Mouse (Mus musculus) liver, postnatal 0 days (tissue): ENCODE data around the gene Ssc4d. TPM values are rescaled to one million over a fixed set of nuclear protein-coding genes. Genes with fewer than 3 reads are reported as not detected.
A peak's percentile ranks its signal among the peaks of the same experiment; 100 is the strongest.

Experiments used
- ATAC-seq: fragments of 200-750 bp; cut with Nextera tagmentation; 2 replicates; pipeline ENCODE4 v1.8.0; 2017; ENCODE audit warnings: mild to moderate bottlenecking, moderate library complexity
- DNase-seq: peaks from one replicate; pipeline ENCODE4 v3.0.0-alpha.2; 2016
- H3K27ac ChIP-seq: fragments of 300-500 bp; sonication (generic); 2 replicates; pipeline ENCODE4 v1.5.1; 2014; ENCODE audit warnings: antibody characterized with exemption, moderate library complexity, mild to moderate bottlenecking, low read depth
- H3K27me3 ChIP-seq: fragments of 300-500 bp; sonication (generic); 2 replicates; pipeline ENCODE4 v1.6.1; 2014; ENCODE audit warnings: low read length, control low read depth, mixed read lengths; ENCODE audit not compliant: insufficient read depth
- H3K36me3 ChIP-seq: fragments of 300-500 bp; sonication (generic); replicated peaks from 2 replicates; pipeline ENCODE4 v1.6.1; 2014; ENCODE audit warnings: mild to moderate bottlenecking, control low read depth, low read length, moderate library complexity, mixed read lengths; ENCODE audit not compliant: insufficient read depth
- H3K4me1 ChIP-seq: fragments of 300-500 bp; sonication (generic); 2 replicates; pipeline ENCODE4 v1.6.1; 2014; ENCODE audit warnings: antibody characterized with exemption, mild to moderate bottlenecking, control low read depth; ENCODE audit not compliant: insufficient read depth
- H3K4me2 ChIP-seq: fragments of 300-500 bp; sonication (generic); 2 replicates; pipeline ENCODE4 v1.6.1; 2014; ENCODE audit warnings: low read depth, mild to moderate bottlenecking, low read length, moderate library complexity, mixed read lengths
- H3K4me3 ChIP-seq: fragments of 300-500 bp; sonication (generic); 2 replicates; pipeline ENCODE4 v1.5.1; 2014; ENCODE audit warnings: low read depth, low read length
- H3K9ac ChIP-seq: fragments of 300-500 bp; sonication (generic); replicated peaks from 2 replicates; pipeline ENCODE4 v1.6.1; 2014; ENCODE audit warnings: mild to moderate bottlenecking, moderate library complexity
- H3K9me3 ChIP-seq: fragments of 300-500 bp; sonication (generic); 2 replicates; pipeline ENCODE4 v1.6.1; 2016; ENCODE audit warnings: mild to moderate bottlenecking, control low read depth, low read length, mixed read lengths
- CTCF ChIP-seq: sonication (generic); IDR thresholded peaks from 2 replicates; pipeline ENCODE4 v1.5.1; 2016; ENCODE audit warnings: antibody characterized with exemption, low read depth
- EP300 ChIP-seq: IDR thresholded peaks from 2 replicates; pipeline ENCODE4 v1.6.1; 2016; ENCODE audit warnings: antibody characterized with exemption, low read depth, mild to moderate bottlenecking
- WGBS: fragments of 180-500 bp; shearing (Covaris S2); extraction: QIAGEN DNeasy Blood & Tissue Kit; methylation state at CpG from one replicate; pipeline ENCODE4 v1.1.7; 2014; ENCODE audit not compliant: insufficient replicate concordance; 5-methylcytosine and 5-hydroxymethylcytosine counted together
- polyA plus RNA-seq: library from polyadenylated mRNA; unstranded; fragments of >200 nt; fragmentation: Nextera tagmentation; extraction: Ambion mirVana; gene quantifications from 2 replicates; pipeline ENCODE4 v1.2.1, GENCODE M21; 2015

Ssc4d gene
- polyA plus RNA-seq, 1 experiment from 2014 or later, result 1.7 TPM

- ATAC-seq, result no peak
Observed at GRCm38 (mm10) chr5:135942710-135943109, 31.6 kb downstream of the Ssc4d start.

GRCm38 (mm10) chr5:135940587-135940986 lies 33.7 kb downstream of the Ssc4d start:
- peak; percentile 20; the same call in 1 of the 2 replicates for ATAC-seq
- no peak overlapping the region for H3K4me2 ChIP-seq

More at GRCm38 (mm10) chr5:135942710-135943109, 31.6 kb downstream of the Ssc4d start:
- DNase-seq, result no peak
- WGBS, result 51% methylated on average over 6 of the region's 6 CpGs
- H3K27ac ChIP-seq, result no peak overlapping the region
- H3K4me1 ChIP-seq, result 0 out of 2 replicates have a peak, but pooled peaks cover 2% of the 10 kb centered on the region
- H3K4me2 ChIP-seq, result no peak overlapping the region
- H3K36me3 ChIP-seq, result no peaks in the 10 kb centered on the region
- H3K4me3 ChIP-seq, result no peak overlapping the region
- no peaks in the 10 kb centered on the region for H3K9me3 ChIP-seq
- no peak for TF ChIP-seq CTCF
- no peak for TF ChIP-seq EP300
- H3K9ac ChIP-seq, result no peak overlapping the region
- no peaks in the 10 kb centered on the region for H3K27me3 ChIP-seq

GRCm38 (mm10) chr5:135935641-135936190 lies 38.6 kb downstream of the Ssc4d start:
- H3K4me3 ChIP-seq, result no peak overlapping the region
- DNase-seq, result no peak

More at GRCm38 (mm10) chr5:135940587-135940986, 33.7 kb downstream of the Ssc4d start:
- TF ChIP-seq EP300, result no peak
- no peak for TF ChIP-seq CTCF
- 64% methylated on average over 5 of the region's 5 CpGs for WGBS
- H3K27me3 ChIP-seq, result no peaks in the 10 kb centered on the region
- H3K4me1 ChIP-seq, result 0 out of 2 replicates have a peak, but pooled peaks cover 2% of the 10 kb centered on the region
- no peak overlapping the region for H3K27ac ChIP-seq
- H3K9ac ChIP-seq, result no peak overlapping the region
- H3K4me3 ChIP-seq, result no peak overlapping the region
- no peaks in the 10 kb centered on the region for H3K9me3 ChIP-seq
- no peaks in the 10 kb centered on the region for H3K36me3 ChIP-seq
- no peak for DNase-seq

GRCm38 (mm10) chr5:135935176-135935523 lies 39.2 kb downstream of the Ssc4d start:
- H3K4me3 ChIP-seq, result peak overlapping the region; percentile 78
- H3K27me3 ChIP-seq, result no peaks in the 10 kb centered on the region
- DNase-seq (no peak), ATAC-seq (peak; percentile 40)
- TF ChIP-seq EP300, result 0 out of 2 replicates have a peak, but pooled peaks have one; percentile 18
- TF ChIP-seq CTCF, result no peak
- no peaks in the 10 kb centered on the region for H3K9me3 ChIP-seq
- peak overlapping the region; percentile 76 for H3K4me2 ChIP-seq
- peak overlapping the region; percentile 98 for H3K27ac ChIP-seq
- WGBS, result 47% methylated on average over 7 of the region's 7 CpGs
- peak overlapping the region; percentile 84; the same call in 1 of the 2 replicates for H3K9ac ChIP-seq
- peaks cover 18% of the 10 kb centered on the region for H3K36me3 ChIP-seq
- peaks cover 11% of the 10 kb centered on the region for H3K4me1 ChIP-seq

More at GRCm38 (mm10) chr5:135935641-135936190, 38.6 kb downstream of the Ssc4d start:
- WGBS, result 62% methylated on average over 6 of the region's 6 CpGs
- Histone ChIP-seq H3K36me3 (peaks cover 12% of the 10 kb centered on the region), H3K4me1 (peaks cover 11% of the 10 kb centered on the region), H3K27me3 (no peaks in the 10 kb centered on the region), H3K9ac (no peak overlapping the region), H3K27ac (peak overlapping the region; percentile 98; the same call in 1 of the 2 replicates), H3K9me3 (no peaks in the 10 kb centered on the region), H3K4me2 (0 out of 2 replicates have a peak overlapping the region, but pooled peaks have one; percentile 76)
- no peak for ATAC-seq
- TF ChIP-seq EP300 (no peak; the same call in 1 of the 2 replicates), CTCF (no peak)

GRCm38 (mm10) chr5:135934481-135935175 lies 39.7 kb downstream of the Ssc4d start, which contains the start of gene Ywhag:
Gene Ywhag, minus strand, starts transcription at chr5:135934616.
- H3K9me3 ChIP-seq, result no peaks in the 10 kb centered on the region
- 1% methylated on average over 34 of the region's 48 CpGs for WGBS
- ATAC-seq, result peak; percentile 91

GRCm38 (mm10) chr5:135933900-135934441 lies 40.4 kb downstream of the Ssc4d start:
- H3K9ac ChIP-seq, result peak overlapping the region; percentile 84
- peak; percentile 82 for DNase-seq

More at GRCm38 (mm10) chr5:135934481-135935175, 39.7 kb downstream of the Ssc4d start, which contains the start of gene Ywhag:
- H3K27me3 ChIP-seq, result no peaks in the 10 kb centered on the region
- peaks cover 23% of the 10 kb centered on the region for H3K36me3 ChIP-seq
- TF ChIP-seq CTCF, result peak; percentile 76
- peak; percentile 60; the same call in 1 of the 2 replicates for TF ChIP-seq EP300
- peak within 1 kb of the TSS; percentile 78 for H3K4me3 ChIP-seq
- DNase-seq, result peak; percentile 98
- H3K27ac ChIP-seq, result peak within 1 kb of the TSS; percentile 98
- peak within 1 kb of the TSS; percentile 84 for H3K9ac ChIP-seq
- peak within 1 kb of the TSS; percentile 76 for H3K4me2 ChIP-seq
- H3K4me1 ChIP-seq, result peaks cover 11% of the 10 kb centered on the region

More at GRCm38 (mm10) chr5:135933900-135934441, 40.4 kb downstream of the Ssc4d start:
- peaks cover 30% of the 10 kb centered on the region for H3K36me3 ChIP-seq
- under 1% methylated on average over 33 of the region's 35 CpGs for WGBS
- peak overlapping the region; percentile 76 for H3K4me2 ChIP-seq
- TF ChIP-seq CTCF, result no peak
- no peak for TF ChIP-seq EP300
- H3K27ac ChIP-seq, result peak overlapping the region; percentile 98
- H3K4me1 ChIP-seq, result peaks cover 13% of the 10 kb centered on the region
- H3K27me3 ChIP-seq, result no peaks in the 10 kb centered on the region
- no peaks in the 10 kb centered on the region for H3K9me3 ChIP-seq
- peak; percentile 60 for ATAC-seq
- H3K4me3 ChIP-seq, result peak overlapping the region; percentile 78
